Mouse (Mus musculus) testis, adult 2 months (tissue): ENCODE data around the gene Atf7.

Experiments
- CTCF ChIP-seq: fragments of 200-500 bp; IDR thresholded peaks from 2 replicates; pipeline ENCODE4 v1.5.1; 2012; ENCODE audit warnings: low read depth, mild to moderate bottlenecking, inconsistent platforms, low read length, moderate library complexity; ENCODE audit not compliant: control insufficient read depth, insufficient read depth, insufficient replicate concordance
- POLR2A ChIP-seq: fragments of 200-500 bp; IDR thresholded peaks from 2 replicates; pipeline ENCODE4 v1.6.1; 2012; ENCODE audit warnings: low read depth, mild to moderate bottlenecking, inconsistent platforms, low read length, moderate library complexity; ENCODE audit not compliant: control insufficient read depth

DNA sequence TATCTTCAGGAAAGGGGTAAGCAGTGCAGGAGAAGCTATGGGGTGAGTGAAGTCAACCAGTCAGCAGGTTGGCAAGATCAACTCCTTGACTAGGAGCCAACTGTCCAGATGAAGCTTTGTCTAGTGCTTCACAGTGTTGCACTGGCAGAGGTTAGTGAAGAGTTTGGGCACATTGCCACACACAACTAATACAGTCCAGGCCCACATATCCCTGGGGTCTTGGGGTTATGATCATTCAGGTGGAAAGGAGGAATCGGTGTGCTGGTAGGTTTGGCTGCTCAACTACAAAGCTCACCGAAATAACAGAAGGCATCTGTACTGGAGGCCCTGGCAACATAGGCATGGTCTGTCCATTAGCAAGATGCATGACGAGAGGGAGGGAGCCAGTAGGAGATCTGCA lies 77.8 kb downstream of the Atf7 start:
- TF ChIP-seq POLR2A (no peak), CTCF (no peak)
